Mouse (Mus musculus) heart, embryonic 14.5 days (tissue): Measurements from ENCODE around the gene Tbx4. TPM values are rescaled to one million over a fixed set of nuclear protein-coding genes. Genes with fewer than 3 reads are reported as not detected.

Source experiments
- ATAC-seq: fragments of 200-750 bp; cut with Nextera tagmentation; 2 replicates; pipeline ENCODE4 v1.8.0; 2017; ENCODE audit warnings: low read depth, moderate TSS enrichment; ENCODE audit not compliant: insufficient number of reproducible peaks, insufficient read depth, low FRiP score
- H3K27ac ChIP-seq, 2 experiments: fragments of 200-500 bp in 1 of 2; fragments of 300-500 bp in 1 of 2; sonication (generic) in 1 of 2; replicated peaks in 1 of 2; 2 replicates each; pipeline ENCODE4 v1.5.1; 2012 to 2014; ENCODE audit warnings: low read depth in 2 of 2, low read length in 2 of 2, control low read depth in 1 of 2, mild to moderate bottlenecking in 1 of 2, mixed read lengths in 1 of 2; ENCODE audit not compliant: control insufficient read depth in 1 of 2, insufficient read depth in 1 of 2
- H3K27me3 ChIP-seq: fragments of 300-500 bp; sonication (generic); 2 replicates; pipeline ENCODE4 v1.6.1; 2014; ENCODE audit warnings: mild to moderate bottlenecking, low read length, control low read depth; ENCODE audit not compliant: control insufficient read depth, insufficient read depth
- H3K36me3 ChIP-seq: fragments of 300-500 bp; sonication (generic); 2 replicates; pipeline ENCODE4 v1.6.1; 2014; ENCODE audit warnings: mild to moderate bottlenecking, control low read depth, low read length, mixed read lengths; ENCODE audit not compliant: control insufficient read depth, insufficient read depth
- H3K4me1 ChIP-seq, 2 experiments: fragments of 200-500 bp in 1 of 2; fragments of 300-500 bp in 1 of 2; sonication (generic) in 1 of 2; 2 replicates each; pipeline ENCODE4 v1.6.1; 2012 to 2014; ENCODE audit warnings: low read length in 2 of 2, control low read depth in 1 of 2, mixed read lengths in 1 of 2; ENCODE audit not compliant: control insufficient read depth in 2 of 2, insufficient read depth in 2 of 2
- H3K4me2 ChIP-seq: fragments of 300-500 bp; sonication (generic); 2 replicates; pipeline ENCODE4 v1.6.1; 2014; ENCODE audit warnings: mild to moderate bottlenecking, low read length
- H3K4me3 ChIP-seq, 2 experiments: fragments of 200-500 bp in 1 of 2; fragments of 300-500 bp in 1 of 2; sonication (generic) in 1 of 2; 2 replicates each; pipeline ENCODE4 v1.5.1; 2012 to 2014; ENCODE audit warnings: low read length in 2 of 2, mild to moderate bottlenecking in 2 of 2, control low read depth in 1 of 2, low read depth in 1 of 2, moderate library complexity in 1 of 2; ENCODE audit not compliant: control insufficient read depth in 1 of 2, insufficient read depth in 1 of 2
- H3K9ac ChIP-seq: fragments of 300-500 bp; sonication (generic); 2 replicates; pipeline ENCODE4 v1.6.1; 2014; ENCODE audit warnings: mild to moderate bottlenecking, low read length
- H3K9me3 ChIP-seq: fragments of 300-500 bp; sonication (generic); 2 replicates; pipeline ENCODE4 v1.6.1; 2016; ENCODE audit warnings: low read length, control low read depth; ENCODE audit not compliant: control insufficient read depth
- WGBS: fragments of 180-500 bp; shearing (Covaris S2); extraction: QIAGEN DNeasy Blood & Tissue Kit; methylation state at CpG from one replicate; pipeline ENCODE4 v1.1.7; 2014; 5-methylcytosine and 5-hydroxymethylcytosine counted together
- polyA plus RNA-seq: library from polyadenylated mRNA; unstranded; fragments of >200 nt; fragmentation: Nextera tagmentation; extraction: Ambion mirVana; gene quantifications from 2 replicates; pipeline ENCODE4 v1.2.1, GENCODE M21; 2014

The Tbx4 gene
- polyA plus RNA-seq, 1 experiment from 2014 or later: 0.23 TPM

GRCm38 (mm10) chr11:85844971-85845370, 41.3 kb upstream of the Tbx4 start:
- H3K27me3 ChIP-seq: peaks cover 52% of the 10 kb centered on the region
- H3K9me3 ChIP-seq: no peaks in the 10 kb centered on the region

GRCm38 (mm10) chr11:85845921-85846320, 40.3 kb upstream of the Tbx4 start:
- no peak overlapping the region for H3K27ac ChIP-seq
- peaks cover 46% of the 10 kb centered on the region for H3K27me3 ChIP-seq
- H3K4me1 ChIP-seq: peaks cover 18 to 22% of the 10 kb centered on the region in 2 experiments
- H3K9ac ChIP-seq: no peak overlapping the region
- no peaks in the 10 kb centered on the region for H3K36me3 ChIP-seq
- ATAC-seq: no peak
- no peak overlapping the region for H3K4me3 ChIP-seq
- H3K4me2 ChIP-seq: no peak overlapping the region
- 32% methylated on average over 5 of the region's 5 CpGs for WGBS
- H3K9me3 ChIP-seq: no peaks in the 10 kb centered on the region

More at GRCm38 (mm10) chr11:85844971-85845370, 41.3 kb upstream of the Tbx4 start:
- Histone ChIP-seq H3K36me3 (no peaks in the 10 kb centered on the region), H3K9ac (no peak overlapping the region; the same call in 1 of the 2 replicates), H3K27ac (no peak overlapping the region), H3K4me1 (peaks cover 18 to 27% of the 10 kb centered on the region in 2 experiments), H3K4me2 (peak overlapping the region; percentile 94), H3K4me3 (peak overlapping the region in 1 of 2 experiments; percentile 54; a peak in 2 of 4 replicates)
- no peak for ATAC-seq
- 21% methylated on average over 5 of the region's 5 CpGs for WGBS

GRCm38 (mm10) chr11:85846509-85846908, 39.7 kb upstream of the Tbx4 start:
- Histone ChIP-seq H3K4me3 (no peak overlapping the region), H3K9ac (no peak overlapping the region), H3K4me2 (no peak overlapping the region), H3K4me1 (peaks cover 18 to 22% of the 10 kb centered on the region in 2 experiments), H3K36me3 (no peaks in the 10 kb centered on the region), H3K27me3 (peaks cover 41% of the 10 kb centered on the region), H3K9me3 (no peaks in the 10 kb centered on the region), H3K27ac (no peak overlapping the region)
- no peak for ATAC-seq
- WGBS: 59% methylated on average over 4 of the region's 4 CpGs

DNA sequence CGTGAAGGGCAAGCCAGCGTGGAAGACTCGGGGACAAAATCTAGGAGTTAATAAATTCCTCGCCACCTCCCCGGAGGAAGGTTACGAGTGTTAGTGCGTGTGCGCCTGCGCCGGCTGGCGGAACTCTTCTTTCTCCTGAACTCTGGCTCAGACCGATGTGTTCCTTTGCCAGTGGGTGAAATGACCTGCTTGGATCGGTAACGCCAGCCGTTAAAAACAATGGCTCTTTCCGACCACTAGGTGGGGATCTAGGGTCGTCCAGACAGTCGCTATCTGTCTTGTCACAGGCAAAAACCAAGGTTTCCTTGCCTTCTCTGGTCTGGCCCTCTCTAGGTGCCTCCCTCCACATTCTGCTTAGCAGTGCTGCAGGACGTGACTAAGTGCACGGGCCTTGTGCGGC, 37.2 kb upstream of the Tbx4 start:
- peak overlapping the region; percentile 75 for H3K4me2 ChIP-seq
- H3K27ac ChIP-seq: no peak overlapping the region
- H3K4me1 ChIP-seq: peaks cover 0 to 2% of the 10 kb centered on the region in 2 experiments; a peak in 1 of 4 replicates
- H3K27me3 ChIP-seq: peaks cover 29% of the 10 kb centered on the region
- no peak for ATAC-seq
- no peaks in the 10 kb centered on the region for H3K36me3 ChIP-seq
- H3K9ac ChIP-seq: peak overlapping the region; percentile 57; the same call in 1 of the 2 replicates
- WGBS: 3% methylated on average over 21 of the region's 21 CpGs
- peak overlapping the region; percentile 27 to 29 for H3K4me3 ChIP-seq
- H3K9me3 ChIP-seq: no peaks in the 10 kb centered on the region

- Histone ChIP-seq H3K4me2 (0 out of 2 replicates have a peak within 1 kb of the TSS, but pooled peaks have one; percentile 75), H3K4me3 (peak within 1 kb of the TSS in 1 of 2 experiments; percentile 29; a peak in 2 of 4 replicates), H3K27me3 (peaks cover 24% of the 10 kb centered on the region), H3K9ac (peak within 1 kb of the TSS; percentile 57; the same call in 1 of the 2 replicates), H3K36me3 (no peaks in the 10 kb centered on the region), H3K4me1 (peaks cover 0 to 2% of the 10 kb centered on the region in 2 experiments; a peak in 1 of 4 replicates), H3K9me3 (no peaks in the 10 kb centered on the region), H3K27ac (no peak within 1 kb of the TSS)
- ATAC-seq: no peak
- 81% methylated on average over 6 of the region's 6 CpGs for WGBS
These were observed 36.0 kb upstream of the Tbx4 start, which contains the start of gene Gm11444 for GRCm38 (mm10) chr11:85850233-85850632. Gene Gm11444 (minus strand): TSS chr11:85850333.

- no peaks in the 10 kb centered on the region for H3K9me3 ChIP-seq
- no peak overlapping the region for H3K9ac ChIP-seq
- H3K4me2 ChIP-seq: no peak overlapping the region
- 37% methylated on average over 6 of the region's 6 CpGs for WGBS
- no peak overlapping the region for H3K27ac ChIP-seq
- H3K27me3 ChIP-seq: peaks cover 18% of the 10 kb centered on the region
- no peak overlapping the region for H3K4me3 ChIP-seq
- no peak for ATAC-seq
- no peaks in the 10 kb centered on the region for H3K36me3 ChIP-seq
- peaks cover 0 to 2% of the 10 kb centered on the region in 2 experiments; a peak in 1 of 4 replicates for H3K4me1 ChIP-seq
These were observed 35.5 kb upstream of the Tbx4 start for GRCm38 (mm10) chr11:85850758-85851157.

DNA sequence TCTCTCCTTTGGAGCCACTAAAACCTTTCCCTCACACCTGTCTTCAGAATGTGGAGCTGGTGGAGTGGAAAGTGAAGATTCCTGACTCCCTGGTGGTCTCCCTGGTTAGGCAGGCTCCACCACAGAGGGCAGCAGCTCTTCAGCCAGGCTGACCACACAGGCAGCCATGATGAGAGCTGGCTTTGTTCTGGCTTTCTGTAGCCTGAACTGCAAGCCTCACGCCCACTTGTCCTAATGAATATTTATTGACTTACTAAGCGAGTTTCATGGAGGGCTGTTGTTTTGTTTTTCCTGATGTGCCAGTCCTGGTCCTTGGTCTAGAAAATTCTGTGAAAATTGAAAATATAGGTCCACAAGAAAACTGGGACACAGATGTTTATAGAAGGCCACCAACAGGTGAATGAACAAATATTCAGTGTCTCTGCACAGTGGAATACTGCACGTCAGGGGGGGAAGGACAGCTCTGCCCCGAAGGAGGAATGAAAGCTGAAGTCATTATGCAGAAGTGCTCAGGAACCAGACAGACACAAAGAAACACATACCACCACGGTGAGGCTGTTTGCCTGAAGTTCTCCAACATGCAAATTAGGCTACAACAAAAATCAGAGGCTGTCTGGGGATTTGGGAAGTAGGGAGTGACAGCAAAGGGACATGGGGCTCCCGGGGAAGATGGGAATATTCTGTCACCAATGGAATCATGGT, 28.1 kb upstream of the Tbx4 start:
- no peak overlapping the region for H3K9ac ChIP-seq
- no peak for ATAC-seq
- H3K4me3 ChIP-seq: no peak overlapping the region
- H3K4me2 ChIP-seq: no peak overlapping the region
- no peaks in the 10 kb centered on the region for H3K9me3 ChIP-seq
- no peaks in the 10 kb centered on the region for H3K27me3 ChIP-seq
- H3K36me3 ChIP-seq: no peaks in the 10 kb centered on the region
- H3K27ac ChIP-seq: no peak overlapping the region
- WGBS: 29% methylated on average over 6 of the region's 6 CpGs
- no peaks in the 10 kb centered on the region for H3K4me1 ChIP-seq
